Mouse (Mus musculus) embryonic stem cell, embryonic (primary cell): ENCODE results near the gene Aoc3.
"Not testable (repeated sequence)": the region's sequence is repeated elsewhere in the genome, so short reads cannot be mapped to it uniquely, and the experiment has no call there.

Source experiments
- CTCF ChIA-PET, 4 experiments: fragments of 300-600 bp in 2 of 4; fragments of 350-600 bp in 2 of 4; sonication (Branson Sonifier 250); formaldehyde crosslinking; loops; one replicate each; lab custom pipeline; 2022; ENCODE audit warnings: inconsistent platforms in 2 of 4; lab: Charles Lee
- POLR2A ChIA-PET, 4 experiments: fragments of 300-600 bp in 2 of 4; fragments of 350-600 bp in 2 of 4; sonication (Branson Sonifier 250); formaldehyde crosslinking; loops; one replicate each; lab custom pipeline; 2022; ENCODE audit warnings: antibody characterized with exemption in 4 of 4, inconsistent platforms in 1 of 4; lab: Charles Lee

Aoc3 gene

GRCm38 (mm10) chr11:101374421-101374938, 44.1 kb downstream of the Aoc3 start:
- POLR2A ChIA-PET, result interaction anchor here in 2 of 4 experiments (0.6 to 2.1 kb wide), 5 partner anchors 12 to 68 kb away, joined by 3 to 7 read pairs (median 4); partner anchors contain the start of gene Rpl27 (in 2 of the 2)

GRCm38 (mm10) chr11:101378196-101378595, 47.8 kb downstream of the Aoc3 start:
- POLR2A ChIA-PET, result not testable (repeated sequence)
- CTCF ChIA-PET, result interaction anchor here in 1 of 4 experiments (0.6 kb wide), 1 partner anchor 198 kb away, joined by 5 read pairs; no protein-coding TSS in a partner anchor

More at GRCm38 (mm10) chr11:101374421-101374938, 44.1 kb downstream of the Aoc3 start:
- CTCF ChIA-PET, result interaction anchor here in 3 of 4 experiments (0.7 to 2.2 kb wide), 4 partner anchors 21 to 660 kb away, joined by 3 to 7 read pairs (median 3); no protein-coding TSS in a partner anchor

- CTCF ChIA-PET, result interaction anchor here in 1 of 4 experiments (0.7 kb wide), 1 partner anchor 907 kb away, joined by 3 read pairs; no protein-coding TSS in a partner anchor
These were observed 48.5 kb downstream of the Aoc3 start for GRCm38 (mm10) chr11:101378926-101379325.

GRCm38 (mm10) chr11:101381817-101382216, 51.4 kb downstream of the Aoc3 start:
- POLR2A ChIA-PET, result interaction anchor here (0.6 to 1.3 kb wide), 12 partner anchors 9 to 247 kb away, joined by 3 to 6 read pairs (median 3); partner anchors contain the start of genes Cntd1 (in 1 of the 4), Coa3 (in 1 of the 4) and Rpl27 (in 1 of the 4)
- CTCF ChIA-PET, result interaction anchor here (0.6 to 1.3 kb wide), 10 partner anchors 9 to 181 kb away, joined by 3 to 14 read pairs (median 4); partner anchors contain the start of gene Becn1 (in 1 of the 4)

More at GRCm38 (mm10) chr11:101378926-101379325, 48.5 kb downstream of the Aoc3 start:
- POLR2A ChIA-PET, result interaction anchor here in 2 of 4 experiments (0.6 to 1.0 kb wide), 3 partner anchors 32 to 77 kb away, joined by 3 to 5 read pairs (median 4); partner anchors contain the start of gene Aoc2 (in 1 of the 2)
